Mouse (Mus musculus): ENCODE measurements around the gene Acat2.

DNA sequence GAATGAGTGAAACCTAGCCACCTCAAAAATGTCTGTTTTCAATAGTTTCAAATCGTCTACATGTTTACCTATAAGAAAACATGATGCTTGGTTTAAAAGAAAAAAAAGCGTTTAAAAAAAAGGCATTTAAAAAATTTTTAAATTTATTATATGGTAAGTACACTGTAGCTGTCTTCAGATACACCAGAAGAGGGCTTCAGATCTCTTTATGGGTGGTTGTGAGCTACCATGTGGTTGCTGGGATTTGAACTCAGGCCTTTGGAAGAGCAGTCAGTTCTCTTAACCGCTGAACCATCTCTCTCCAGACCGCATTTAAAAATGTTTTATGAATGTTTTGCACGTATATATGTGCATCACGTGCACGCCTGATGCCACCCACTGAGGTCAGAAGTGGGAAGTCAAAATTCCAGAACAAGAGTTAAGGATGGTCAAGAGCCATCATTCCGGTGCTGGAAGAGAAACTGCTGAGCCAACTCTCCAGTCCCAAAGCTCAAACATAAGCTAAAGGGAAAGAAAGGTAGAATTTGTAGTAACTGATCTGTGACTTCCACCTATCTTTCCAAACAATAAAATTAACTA, 30.1 kb upstream of the Acat2 start:
- no peak for TF ChIP-seq GATA1 (IDR thresholded peaks at IDR 0.05; ENCODE audit: borderline replicate concordance, low read length)
- TF ChIP-seq FLI1 (IDR thresholded peaks at IDR 0.05; ENCODE audit: low read length) = no peak
